Mouse (Mus musculus) midbrain, embryonic 12.5 days (tissue): Measurements from ENCODE around the gene Aurkb. TPM values are rescaled to one million over a fixed set of nuclear protein-coding genes. Genes with fewer than 3 reads are reported as not detected.
"Not testable (repeated sequence)": the region's sequence is repeated elsewhere in the genome, so short reads cannot be mapped to it uniquely, and the experiment has no call there.

Source experiments
- ATAC-seq: fragments of 200-750 bp; cut with Nextera tagmentation; 2 replicates; pipeline ENCODE4 v1.8.0; 2017; ENCODE audit warnings: low read depth, moderate TSS enrichment, moderate library complexity; ENCODE audit not compliant: low FRiP score
- H3K27ac ChIP-seq: fragments of 300-500 bp; sonication (generic); replicated peaks from 2 replicates; pipeline ENCODE4 v1.5.1; 2016; ENCODE audit warnings: mild to moderate bottlenecking
- H3K27me3 ChIP-seq: fragments of 300-500 bp; sonication (generic); 2 replicates; pipeline ENCODE4 v1.6.1; 2016; ENCODE audit warnings: mild to moderate bottlenecking
- H3K36me3 ChIP-seq: fragments of 300-500 bp; sonication (generic); 2 replicates; pipeline ENCODE4 v1.6.1; 2016
- H3K4me1 ChIP-seq: fragments of 300-500 bp; sonication (generic); 2 replicates; pipeline ENCODE4 v1.6.1; 2016
- H3K4me2 ChIP-seq: fragments of 300-500 bp; sonication (generic); replicated peaks from 2 replicates; pipeline ENCODE4 v1.6.1; 2016; ENCODE audit warnings: mild to moderate bottlenecking, moderate library complexity
- H3K4me3 ChIP-seq: fragments of 300-500 bp; sonication (generic); 2 replicates; pipeline ENCODE4 v1.5.1; 2016; ENCODE audit warnings: mild to moderate bottlenecking
- H3K9ac ChIP-seq: fragments of 300-500 bp; sonication (generic); replicated peaks from 2 replicates; pipeline ENCODE4 v1.6.1; 2016; ENCODE audit warnings: mild to moderate bottlenecking, moderate library complexity
- H3K9me3 ChIP-seq: fragments of 300-500 bp; sonication (generic); 2 replicates; pipeline ENCODE4 v1.6.1; 2016; ENCODE audit warnings: mild to moderate bottlenecking
- WGBS: fragments of 180-500 bp; shearing (Covaris S2); methylation state at CpG from one replicate; pipeline ENCODE4 v1.1.7; 2016; 5-methylcytosine and 5-hydroxymethylcytosine counted together
- polyA plus RNA-seq: library from polyadenylated mRNA; unstranded; fragments of >200 nt; fragmentation: Nextera tagmentation; extraction: Ambion mirVana; gene quantifications from 2 replicates; pipeline ENCODE4 v1.2.1, GENCODE M21; 2016

Aurkb gene
- polyA plus RNA-seq, 1 experiment from 2014 or later = 142 TPM

- 0 out of 2 replicates have a peak overlapping the region, but pooled peaks have one; percentile 96 for H3K27ac ChIP-seq
- H3K27me3 ChIP-seq = no peaks in the 10 kb centered on the region
- peaks cover 39% of the 10 kb centered on the region for H3K4me1 ChIP-seq
- H3K9me3 ChIP-seq = no peaks in the 10 kb centered on the region
- ATAC-seq = no peak
- peak overlapping the region; percentile 99 for H3K9ac ChIP-seq
- 93% methylated on average over 12 of the region's 12 CpGs for WGBS
- H3K4me3 ChIP-seq = peak overlapping the region; percentile 99
- peaks cover 29% of the 10 kb centered on the region for H3K36me3 ChIP-seq
- H3K4me2 ChIP-seq = peak overlapping the region; percentile 83
Measured at GRCm38 (mm10) chr11:69089616-69090290, 44.3 kb downstream of the Aurkb start.

- H3K4me2 ChIP-seq = no peak overlapping the region
- H3K4me1 ChIP-seq = peaks cover 41% of the 10 kb centered on the region
- peak overlapping the region; percentile 31; the same call in 1 of the 2 replicates for H3K9ac ChIP-seq
- H3K4me3 ChIP-seq = no peak overlapping the region
- H3K36me3 ChIP-seq = peaks cover 29% of the 10 kb centered on the region
- no peak overlapping the region for H3K27ac ChIP-seq
- H3K27me3 ChIP-seq = no peaks in the 10 kb centered on the region
- WGBS = 69% methylated on average over 6 of the region's 6 CpGs
- no peaks in the 10 kb centered on the region for H3K9me3 ChIP-seq
- no peak for ATAC-seq
Measured at GRCm38 (mm10) chr11:69090367-69090766, 44.9 kb downstream of the Aurkb start.

GRCm38 (mm10) chr11:69091566-69092385, 46.3 kb downstream of the Aurkb start:
- H3K4me2 ChIP-seq = no peak overlapping the region
- 58% methylated on average over 7 of the region's 7 CpGs for WGBS
- H3K4me3 ChIP-seq = no peak overlapping the region
- H3K4me1 ChIP-seq = peaks cover 53% of the 10 kb centered on the region
- H3K27me3 ChIP-seq = peaks cover 6% of the 10 kb centered on the region
- no peaks in the 10 kb centered on the region for H3K9me3 ChIP-seq
- no peak overlapping the region for H3K9ac ChIP-seq
- no peak overlapping the region for H3K27ac ChIP-seq
- peaks cover 29% of the 10 kb centered on the region for H3K36me3 ChIP-seq
- ATAC-seq = no peak

GRCm38 (mm10) chr11:69092386-69092751, 46.9 kb downstream of the Aurkb start:
- no peak for ATAC-seq
- Histone ChIP-seq H3K36me3 (peaks cover 29% of the 10 kb centered on the region), H3K4me1 (peaks cover 59% of the 10 kb centered on the region), H3K4me3 (no peak overlapping the region), H3K4me2 (no peak overlapping the region), H3K27ac (no peak overlapping the region), H3K9ac (no peak overlapping the region), H3K27me3 (peaks cover 6% of the 10 kb centered on the region), H3K9me3 (no peaks in the 10 kb centered on the region)
- 9% methylated on average over 3 of the region's 3 CpGs for WGBS

GRCm38 (mm10) chr11:69092871-69093270, 47.4 kb downstream of the Aurkb start:
- ATAC-seq = no peak
- Histone ChIP-seq H3K4me2 (no peak overlapping the region), H3K4me1 (peaks cover 61% of the 10 kb centered on the region), H3K27ac (no peak overlapping the region), H3K9me3 (no peaks in the 10 kb centered on the region), H3K27me3 (peaks cover 6% of the 10 kb centered on the region), H3K4me3 (no peak overlapping the region), H3K9ac (no peak overlapping the region), H3K36me3 (peaks cover 29% of the 10 kb centered on the region)
- 80% methylated on average over 4 of the region's 4 CpGs for WGBS

DNA sequence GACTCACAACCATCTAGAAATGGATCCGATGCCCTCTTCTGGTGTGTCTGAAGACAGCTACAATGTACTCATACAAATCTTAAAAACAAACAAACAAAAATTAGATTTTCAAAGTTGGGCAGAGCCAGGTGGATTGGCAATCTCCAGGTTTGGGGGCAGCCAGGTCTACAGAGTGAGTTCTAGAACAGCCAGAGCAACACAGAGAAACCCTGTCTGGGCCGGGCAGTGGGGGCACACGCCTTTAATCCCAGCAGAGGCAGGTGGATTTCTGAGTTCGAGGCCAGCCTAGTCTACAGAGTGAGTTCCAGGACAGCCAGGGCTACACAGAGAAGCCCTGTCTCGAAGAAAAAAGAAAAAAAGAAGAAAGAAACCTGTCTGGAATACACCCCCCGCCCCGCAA, 48.4 kb downstream of the Aurkb start:
- ATAC-seq, H3K9me3 ChIP-seq, H3K9ac ChIP-seq, H3K4me2 ChIP-seq, H3K27ac ChIP-seq, H3K27me3 ChIP-seq, H3K4me3 ChIP-seq: not testable (repeated sequence)
- Histone ChIP-seq H3K4me1 (peaks cover 70% of the 10 kb centered on the region), H3K36me3 (peaks cover 29% of the 10 kb centered on the region)
- 91% methylated on average over 7 of the region's 7 CpGs for WGBS

GRCm38 (mm10) chr11:69094697-69095429, 49.4 kb downstream of the Aurkb start, which contains the start of gene Per1:
Gene Per1 (plus strand): TSS chr11:69095217.
- H3K4me1 ChIP-seq = peaks cover 69% of the 10 kb centered on the region
- ATAC-seq = peak; percentile 90
- H3K27ac ChIP-seq = peak within 1 kb of the TSS; percentile 63
- H3K27me3 ChIP-seq = peaks cover 6% of the 10 kb centered on the region
- H3K4me3 ChIP-seq = peak within 1 kb of the TSS; percentile 48
- peak within 1 kb of the TSS; percentile 56 for H3K9ac ChIP-seq
- H3K4me2 ChIP-seq = peak within 1 kb of the TSS; percentile 89
- H3K36me3 ChIP-seq = peaks cover 26% of the 10 kb centered on the region
- WGBS = under 1% methylated on average over 37 of the region's 37 CpGs
- no peaks in the 10 kb centered on the region for H3K9me3 ChIP-seq

- Histone ChIP-seq H3K4me2 (peak overlapping the region; percentile 89), H3K4me1 (peaks cover 69% of the 10 kb centered on the region), H3K27ac (peak overlapping the region; percentile 49; the same call in 1 of the 2 replicates), H3K4me3 (peak overlapping the region; percentile 48), H3K36me3 (peaks cover 18% of the 10 kb centered on the region), H3K9ac (peak overlapping the region; percentile 56), H3K9me3 (no peaks in the 10 kb centered on the region), H3K27me3 (peaks cover 6% of the 10 kb centered on the region)
- 3% methylated on average over 27 of the region's 27 CpGs for WGBS
- ATAC-seq = no peak
Measured at GRCm38 (mm10) chr11:69095511-69096231, 50.2 kb downstream of the Aurkb start.

- ATAC-seq = no peak
- peaks cover 18% of the 10 kb centered on the region for H3K36me3 ChIP-seq
- H3K4me2 ChIP-seq = peak overlapping the region; percentile 92
- no peaks in the 10 kb centered on the region for H3K9me3 ChIP-seq
- H3K4me3 ChIP-seq = peak overlapping the region; percentile 31
- H3K9ac ChIP-seq = peak overlapping the region; percentile 38
- H3K27ac ChIP-seq = peak overlapping the region; percentile 81; the same call in 1 of the 2 replicates
- 16% methylated on average over 9 of the region's 9 CpGs for WGBS
- peaks cover 65% of the 10 kb centered on the region for H3K4me1 ChIP-seq
- peaks cover 6% of the 10 kb centered on the region for H3K27me3 ChIP-seq
Measured at GRCm38 (mm10) chr11:69096360-69096986, 51.0 kb downstream of the Aurkb start.

DNA sequence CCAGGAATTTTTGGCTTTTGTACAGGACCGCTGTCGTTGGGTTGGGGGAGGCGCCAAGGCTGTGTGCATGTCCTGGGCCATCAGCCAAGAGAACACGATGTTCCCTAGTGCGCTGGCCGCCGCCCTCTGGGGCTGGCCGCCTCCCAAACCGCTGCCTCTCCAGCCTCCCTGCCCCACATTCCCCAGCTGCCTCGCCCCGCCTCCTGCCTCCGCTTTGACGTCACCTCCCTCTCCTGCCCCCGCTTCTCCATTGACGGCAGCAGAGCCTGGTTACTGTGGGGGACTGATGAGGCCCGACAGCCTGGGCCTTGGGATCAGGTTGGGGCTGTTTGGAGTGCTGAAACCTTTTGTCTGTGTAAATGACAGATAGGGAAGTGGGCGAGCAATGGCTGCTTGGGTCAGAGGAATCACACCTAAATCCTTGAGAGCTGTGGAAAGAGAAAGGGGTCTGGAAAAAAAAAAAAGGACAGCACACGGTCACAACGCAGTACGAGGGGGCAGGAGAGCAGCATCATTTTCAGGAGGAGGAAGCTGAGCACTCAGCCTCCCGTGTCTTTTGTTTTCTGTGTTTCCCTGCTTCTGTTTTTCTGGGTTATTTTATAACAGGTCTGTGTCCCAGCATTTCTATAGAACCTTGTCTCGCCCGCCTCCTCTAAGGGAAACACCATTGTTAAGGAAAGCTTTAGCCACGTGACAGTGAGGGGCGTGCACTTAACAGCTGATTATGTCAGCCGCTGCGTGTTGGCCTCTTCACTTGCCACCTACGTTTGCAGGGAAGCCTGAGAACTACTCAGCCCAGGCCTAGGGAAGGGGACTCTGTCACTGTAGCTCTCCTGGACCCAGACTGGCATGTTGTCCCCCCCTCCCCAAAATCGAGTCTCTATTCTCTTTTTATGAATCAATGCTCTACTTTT, 51.8 kb downstream of the Aurkb start:
- Histone ChIP-seq H3K9ac (peak overlapping the region; percentile 38), H3K27me3 (peaks cover 6% of the 10 kb centered on the region), H3K27ac (peak overlapping the region; percentile 81), H3K4me3 (peak overlapping the region; percentile 31), H3K36me3 (peaks cover 20% of the 10 kb centered on the region), H3K4me2 (peak overlapping the region; percentile 92), H3K9me3 (no peaks in the 10 kb centered on the region), H3K4me1 (peaks cover 60% of the 10 kb centered on the region)
- 3% methylated on average over 28 of the region's 29 CpGs for WGBS
- no peak for ATAC-seq
